Mouse (Mus musculus): ENCODE measurements around the gene Nsun7. TPM values are rescaled to one million over a fixed set of nuclear protein-coding genes. Genes with fewer than 3 reads are reported as not detected.

The Nsun7 gene
- total RNA-seq, 2 experiments from 2014 or later, result not detected

GRCm38 (mm10) chr5:66271141-66271540 is 11.4 kb downstream of the Nsun7 start:
- ATAC-seq (replicated peaks; ENCODE audit: low FRiP score, poor library complexity, severe bottlenecking), result no peak

- ATAC-seq (replicated peaks; ENCODE audit: low FRiP score, poor library complexity, severe bottlenecking), result no peak
Measured at GRCm38 (mm10) chr5:66274417-66274816, 14.7 kb downstream of the Nsun7 start.

- ATAC-seq (replicated peaks; ENCODE audit: low FRiP score, poor library complexity, severe bottlenecking), result no peak
Measured at GRCm38 (mm10) chr5:66279650-66280049, 20.0 kb downstream of the Nsun7 start.

- ATAC-seq (replicated peaks; ENCODE audit: low FRiP score, poor library complexity, severe bottlenecking), result no peak
Measured at GRCm38 (mm10) chr5:66280742-66281141, 21.0 kb downstream of the Nsun7 start.

GRCm38 (mm10) chr5:66294106-66294625 is 34.5 kb downstream of the Nsun7 start:
- no peak for ATAC-seq (replicated peaks; ENCODE audit: low FRiP score, poor library complexity, severe bottlenecking)

GRCm38 (mm10) chr5:66294952-66295351 is 35.3 kb downstream of the Nsun7 start:
- no peak for ATAC-seq (replicated peaks; ENCODE audit: low FRiP score, poor library complexity, severe bottlenecking)

- ATAC-seq (replicated peaks; ENCODE audit: low FRiP score, poor library complexity, severe bottlenecking), result no peak
Measured at GRCm38 (mm10) chr5:66296116-66296515, 36.4 kb downstream of the Nsun7 start.

- ATAC-seq (replicated peaks; ENCODE audit: low FRiP score, poor library complexity, severe bottlenecking), result no peak
Measured at GRCm38 (mm10) chr5:66298856-66299255, 39.2 kb downstream of the Nsun7 start.

- ATAC-seq (replicated peaks; ENCODE audit: low FRiP score, poor library complexity, severe bottlenecking), result no peak
Measured at GRCm38 (mm10) chr5:66300576-66300975, 40.9 kb downstream of the Nsun7 start.

GRCm38 (mm10) chr5:66302085-66302815 is 42.6 kb downstream of the Nsun7 start:
- no peak for ATAC-seq (replicated peaks; ENCODE audit: low FRiP score, poor library complexity, severe bottlenecking)

- ATAC-seq (replicated peaks; ENCODE audit: low FRiP score, poor library complexity, severe bottlenecking), result no peak
Measured at GRCm38 (mm10) chr5:66302873-66303272, 43.2 kb downstream of the Nsun7 start.

GRCm38 (mm10) chr5:66304300-66305067 is 44.8 kb downstream of the Nsun7 start:
- no peak for ATAC-seq (replicated peaks; ENCODE audit: low FRiP score, poor library complexity, severe bottlenecking)

GRCm38 (mm10) chr5:66305511-66305910 is 45.8 kb downstream of the Nsun7 start:
- ATAC-seq (replicated peaks; ENCODE audit: low FRiP score, poor library complexity, severe bottlenecking), result no peak

- ATAC-seq (replicated peaks; ENCODE audit: low FRiP score, poor library complexity, severe bottlenecking), result no peak
Measured at GRCm38 (mm10) chr5:66310328-66310727, 50.6 kb downstream of the Nsun7 start.

GRCm38 (mm10) chr5:66310806-66311205 is 51.1 kb downstream of the Nsun7 start:
- ATAC-seq (replicated peaks; ENCODE audit: low FRiP score, poor library complexity, severe bottlenecking), result no peak

- no peak for ATAC-seq (replicated peaks; ENCODE audit: low FRiP score, poor library complexity, severe bottlenecking)
Measured at GRCm38 (mm10) chr5:66315791-66316190, 56.1 kb downstream of the Nsun7 start.

- ATAC-seq (replicated peaks; ENCODE audit: low FRiP score, poor library complexity, severe bottlenecking), result no peak
Measured at GRCm38 (mm10) chr5:66319341-66319740, 59.6 kb downstream of the Nsun7 start.

GRCm38 (mm10) chr5:66319827-66320404 is 60.2 kb downstream of the Nsun7 start:
- ATAC-seq (replicated peaks; ENCODE audit: low FRiP score, poor library complexity, severe bottlenecking), result no peak

- no peak for ATAC-seq (replicated peaks; ENCODE audit: low FRiP score, poor library complexity, severe bottlenecking)
Measured at GRCm38 (mm10) chr5:66323131-66323530, 63.4 kb downstream of the Nsun7 start.

GRCm38 (mm10) chr5:66323603-66324002 is 63.9 kb downstream of the Nsun7 start:
- ATAC-seq (replicated peaks; ENCODE audit: low FRiP score, poor library complexity, severe bottlenecking), result no peak

- ATAC-seq (replicated peaks; ENCODE audit: low FRiP score, poor library complexity, severe bottlenecking), result no peak
Measured at GRCm38 (mm10) chr5:66326395-66326794, 66.7 kb downstream of the Nsun7 start.

Data from erythroblast, adult 5-6 weeks (primary cell).